8 mouse cellular contexts compared by ENCODE assay signal in genomic region chr19:5069486-5069885, GRCm38 (mm10). TPM values are rescaled to one million over a fixed set of nuclear protein-coding genes. Genes with fewer than 3 reads are reported as not detected.
DNase-seq lines count a peak whose midpoint lies in the region; ATAC-seq and TF ChIP-seq lines count a peak whose summit lies in the region.
"Had no signal": no experiment of that assay in that cellular context is flagged by ENCODE, and none has a peak within 500 bp of the region (broad histone marks: within the 10 kb centered on the region; RNA-seq: fewer than 3 reads in every experiment).

No protein-coding gene starts in this region.

- no peak for TF ChIP-seq POLR2A in heart, adult 2 months (IDR thresholded peaks at IDR 0.05; ENCODE audit: insufficient read depth, low read depth, low read length)

- H3K36me3 ChIP-seq in heart, embryonic 16.5 days (ENCODE audit: control insufficient read depth, insufficient read depth) = no peaks in the 10 kb centered on the region
- H3K36me3 ChIP-seq in heart, adult 2 months (ENCODE audit: control insufficient read depth, insufficient read depth, low read length) = no peaks in the 10 kb centered on the region
- no peaks in the 10 kb centered on the region for H3K36me3 ChIP-seq in embryonic facial prominence, embryonic 10.5 days (replicated peaks)
- H3K36me3 ChIP-seq in embryonic facial prominence, embryonic 14.5 days (ENCODE audit: control insufficient read depth, insufficient read depth, low read length) = no peaks in the 10 kb centered on the region
- no peaks in the 10 kb centered on the region for H3K36me3 ChIP-seq in limb, embryonic 12.5 days

- TF ChIP-seq CTCF in heart, adult 2 months (IDR thresholded peaks at IDR 0.05) = no peak

- H3K9ac ChIP-seq in heart, embryonic 16.5 days (ENCODE audit: low read length) = no peak overlapping the region
- no peak overlapping the region for H3K9ac ChIP-seq in heart, adult 2 months (ENCODE audit: low read depth, low read length)
- peak overlapping the region; percentile 83 for H3K9ac ChIP-seq in embryonic facial prominence, embryonic 14.5 days (ENCODE audit: low read depth, low read length)
- no peak overlapping the region; the same call in 1 of the 2 replicates for H3K9ac ChIP-seq in limb, embryonic 12.5 days (replicated peaks)

- peak overlapping the region; percentile 95 for H3K4me2 ChIP-seq in heart, embryonic 16.5 days (ENCODE audit: low read depth, low read length)
- peak overlapping the region; percentile 77 for H3K4me2 ChIP-seq in embryonic facial prominence, embryonic 14.5 days (ENCODE audit: low read depth, low read length)
- peak overlapping the region; percentile 99 for H3K4me2 ChIP-seq in limb, embryonic 12.5 days

- H3K4me3 ChIP-seq in heart, embryonic 16.5 days (ENCODE audit: low read length) = peak overlapping the region; percentile 59
- H3K4me3 ChIP-seq in heart, adult 2 months = no peak overlapping the region
- H3K4me3 ChIP-seq in embryonic facial prominence, embryonic 10.5 days = peak overlapping the region; percentile 69
- H3K4me3 ChIP-seq in embryonic facial prominence, embryonic 14.5 days (ENCODE audit: low read depth, low read length) = peak overlapping the region; percentile 60
- H3K4me3 ChIP-seq in limb, embryonic 12.5 days (replicated peaks) = peak overlapping the region; percentile 69

- no peaks in the 10 kb centered on the region for H3K9me3 ChIP-seq in heart, embryonic 16.5 days (replicated peaks; ENCODE audit: control insufficient read depth, low read length)
- H3K9me3 ChIP-seq in embryonic facial prominence, embryonic 10.5 days = no peaks in the 10 kb centered on the region
- H3K9me3 ChIP-seq in embryonic facial prominence, embryonic 14.5 days (ENCODE audit: control insufficient read depth, low read length) = no peaks in the 10 kb centered on the region
- H3K9me3 ChIP-seq in limb, embryonic 12.5 days = no peaks in the 10 kb centered on the region

- DNase-seq in heart, adult 2 months = no peak
- DNase-seq in embryonic facial prominence, embryonic 10.5 days (ENCODE audit: low spot score) = no peak
- DNase-seq in embryonic facial prominence, embryonic 14.5 days (ENCODE audit: low spot score) = no peak
- DNase-seq in thymus, adult 18-20 months = no peak
- no peak for DNase-seq in yolk sac, embryonic 10.5 days (ENCODE audit: low spot score)
- DNase-seq: lung, postnatal 36 days had no signal

- intact Hi-C loops in heart, adult 2 months (cut with DNase I) = no loop called here

- peaks cover 24% of the 10 kb centered on the region for H3K4me1 ChIP-seq in heart, embryonic 16.5 days (ENCODE audit: control insufficient read depth, insufficient read depth, low read length)
- peaks cover 8% of the 10 kb centered on the region for H3K4me1 ChIP-seq in heart, adult 2 months (ENCODE audit: control insufficient read depth, insufficient read depth, low read length)
- H3K4me1 ChIP-seq in embryonic facial prominence, embryonic 10.5 days = peaks cover 78% of the 10 kb centered on the region
- H3K4me1 ChIP-seq in embryonic facial prominence, embryonic 14.5 days (ENCODE audit: control insufficient read depth, insufficient read depth, low read length) = peaks cover 46% of the 10 kb centered on the region
- peaks cover 62% of the 10 kb centered on the region for H3K4me1 ChIP-seq in limb, embryonic 12.5 days (replicated peaks)

- TF ChIP-seq EP300 in heart, adult 2 months (IDR thresholded peaks at IDR 0.05; ENCODE audit: insufficient read depth, low read depth, low read length) = no peak

- no peak for ATAC-seq in heart, embryonic 16.5 days (replicated peaks; ENCODE audit: extremely low read depth, insufficient read depth, low FRiP score)
- no peak for ATAC-seq in embryonic facial prominence, embryonic 14.5 days (ENCODE audit: low read depth)
- ATAC-seq in limb, embryonic 12.5 days (ENCODE audit: insufficient number of reproducible peaks, insufficient read depth, low FRiP score, low TSS enrichment, low read depth) = no peak

- no peak overlapping the region for H3K27ac ChIP-seq in heart, embryonic 16.5 days (ENCODE audit: low read length)
- no peak overlapping the region for H3K27ac ChIP-seq in heart, adult 2 months
- peak overlapping the region; percentile 93 for H3K27ac ChIP-seq in embryonic facial prominence, embryonic 10.5 days (replicated peaks)
- H3K27ac ChIP-seq in embryonic facial prominence, embryonic 14.5 days (replicated peaks; ENCODE audit: low read depth, low read length) = peak overlapping the region; percentile 96
- H3K27ac ChIP-seq in limb, embryonic 12.5 days = peak overlapping the region; percentile 99; the same call in 1 of the 2 replicates

- peaks cover 22% of the 10 kb centered on the region for H3K27me3 ChIP-seq in heart, embryonic 16.5 days (ENCODE audit: control insufficient read depth, insufficient read depth, low read length)
- H3K27me3 ChIP-seq in heart, adult 2 months (ENCODE audit: control insufficient read depth, insufficient read depth, low read length) = no peaks in the 10 kb centered on the region; the same call in 1 of the 2 replicates
- peaks cover 54% of the 10 kb centered on the region for H3K27me3 ChIP-seq in embryonic facial prominence, embryonic 10.5 days (replicated peaks; ENCODE audit: low read depth, poor library complexity, severe bottlenecking)
- no peaks in the 10 kb centered on the region; the same call in 1 of the 2 replicates for H3K27me3 ChIP-seq in embryonic facial prominence, embryonic 14.5 days (replicated peaks; ENCODE audit: control insufficient read depth, insufficient read depth, low read length)
- peaks cover 15% of the 10 kb centered on the region for H3K27me3 ChIP-seq in limb, embryonic 12.5 days

- whole genome bisulfite sequencing in heart, embryonic 16.5 days = 79% methylated on average over 5 of the region's 5 CpGs
- WGBS in heart, adult 2 months = 86% methylated on average over 5 of the region's 5 CpGs
- 89% methylated on average over 5 of the region's 5 CpGs for WGBS in embryonic facial prominence, embryonic 10.5 days
- WGBS in embryonic facial prominence, embryonic 14.5 days = 74% methylated on average over 5 of the region's 5 CpGs
- 67% methylated on average over 5 of the region's 5 CpGs for WGBS in limb, embryonic 12.5 days

- no peaks in the 10 kb centered on the region for H3K79me2 ChIP-seq in heart, adult 2 months (replicated peaks; ENCODE audit: control insufficient read depth, insufficient read depth, low read length)

RNA-seq across cellular contexts. Expression of gene Cd248, which starts 1.6 kb away (rescaled TPM):
- polyA plus RNA-seq in heart, embryonic 16.5 days (2015; fragmentation: Nextera tagmentation; extraction: Ambion mirVana) = 21.1 and 23.4 TPM in 2 replicates
- total RNA-seq in heart, adult 2 months (2021) = 10 to 100 TPM in 1 of 2 experiments, 1 to 10 TPM in 1; 9.3 to 12.2 TPM
- 18.1 and 20.0 TPM in 2 replicates for polyA plus RNA-seq in heart, adult 2 months (2012; rRNA removed)
- polyA plus RNA-seq in embryonic facial prominence, embryonic 10.5 days (2016; fragmentation: Nextera tagmentation; extraction: Ambion mirVana) = 32.3 and 37.0 TPM in 2 replicates
- polyA plus RNA-seq in embryonic facial prominence, embryonic 14.5 days (2014; fragmentation: Nextera tagmentation; extraction: Ambion mirVana) = 138 and 146 TPM in 2 replicates
- 30.6 and 38.1 TPM in 2 replicates for polyA plus RNA-seq in limb, embryonic 12.5 days (2016; fragmentation: Nextera tagmentation; extraction: Ambion mirVana)

RNA-seq across cellular contexts. Expression of gene Tmem151a, which starts 15.8 kb away (rescaled TPM):
- polyA plus RNA-seq in heart, embryonic 16.5 days (2015; fragmentation: Nextera tagmentation; extraction: Ambion mirVana) = 3.2 and 4.6 TPM in 2 replicates
- total RNA-seq in heart, adult 2 months (2021) = 1 to 10 TPM; 2.6 to 2.8 TPM
- 1.9 and 3.3 TPM in 2 replicates for polyA plus RNA-seq in heart, adult 2 months (2012; rRNA removed)
- polyA plus RNA-seq in embryonic facial prominence, embryonic 10.5 days (2016; fragmentation: Nextera tagmentation; extraction: Ambion mirVana) = 1.4 and 1.9 TPM in 2 replicates
- polyA plus RNA-seq in embryonic facial prominence, embryonic 14.5 days (2014; fragmentation: Nextera tagmentation; extraction: Ambion mirVana) = 2.6 and 3.0 TPM in 2 replicates
- polyA plus RNA-seq in limb, embryonic 12.5 days (2016; fragmentation: Nextera tagmentation; extraction: Ambion mirVana) = 2.3 and 2.8 TPM in 2 replicates

RNA-seq across cellular contexts. Expression of gene Yif1a, which starts 18.9 kb away (rescaled TPM):
- polyA plus RNA-seq in heart, embryonic 16.5 days (2015; fragmentation: Nextera tagmentation; extraction: Ambion mirVana) = 94.1 and 98.6 TPM in 2 replicates
- total RNA-seq in heart, adult 2 months (2021) = 100 to 1,000 TPM in 1 of 2 experiments, 10 to 100 TPM in 1; 90.8 to 108 TPM
- 242 and 247 TPM in 2 replicates for polyA plus RNA-seq in heart, adult 2 months (2012; rRNA removed)
- 70.5 and 73.4 TPM in 2 replicates for polyA plus RNA-seq in embryonic facial prominence, embryonic 10.5 days (2016; fragmentation: Nextera tagmentation; extraction: Ambion mirVana)
- polyA plus RNA-seq in embryonic facial prominence, embryonic 14.5 days (2014; fragmentation: Nextera tagmentation; extraction: Ambion mirVana) = 137 and 140 TPM in 2 replicates
- polyA plus RNA-seq in limb, embryonic 12.5 days (2016; fragmentation: Nextera tagmentation; extraction: Ambion mirVana) = 60.7 and 69.4 TPM in 2 replicates

RNA-seq across cellular contexts. Expression of gene Rin1, which starts 19.2 kb away (rescaled TPM):
- polyA plus RNA-seq in heart, embryonic 16.5 days (2015; fragmentation: Nextera tagmentation; extraction: Ambion mirVana) = 1.8 and 2.2 TPM in 2 replicates
- total RNA-seq in heart, adult 2 months (2021) = 1 to 10 TPM; 1.2 to 1.8 TPM
- 2.1 and 3.0 TPM in 2 replicates for polyA plus RNA-seq in heart, adult 2 months (2012; rRNA removed)
- 2.4 and 3.2 TPM in 2 replicates for polyA plus RNA-seq in embryonic facial prominence, embryonic 10.5 days (2016; fragmentation: Nextera tagmentation; extraction: Ambion mirVana)
- polyA plus RNA-seq in embryonic facial prominence, embryonic 14.5 days (2014; fragmentation: Nextera tagmentation; extraction: Ambion mirVana) = 2.3 and 3.0 TPM in 2 replicates
- polyA plus RNA-seq in limb, embryonic 12.5 days (2016; fragmentation: Nextera tagmentation; extraction: Ambion mirVana) = 2.4 and 2.5 TPM in 2 replicates

RNA-seq across cellular contexts. Expression of gene Brms1, which starts 28.3 kb away (rescaled TPM):
- 29.7 and 29.9 TPM in 2 replicates for polyA plus RNA-seq in heart, embryonic 16.5 days (2015; fragmentation: Nextera tagmentation; extraction: Ambion mirVana)
- 10 to 100 TPM; 14.3 to 16.9 TPM for total RNA-seq in heart, adult 2 months (2021)
- polyA plus RNA-seq in heart, adult 2 months (2012; rRNA removed) = 17.0 and 18.1 TPM in 2 replicates
- polyA plus RNA-seq in embryonic facial prominence, embryonic 10.5 days (2016; fragmentation: Nextera tagmentation; extraction: Ambion mirVana) = 72.6 and 82.4 TPM in 2 replicates
- 35.0 and 38.7 TPM in 2 replicates for polyA plus RNA-seq in embryonic facial prominence, embryonic 14.5 days (2014; fragmentation: Nextera tagmentation; extraction: Ambion mirVana)
- 48.3 and 49.5 TPM in 2 replicates for polyA plus RNA-seq in limb, embryonic 12.5 days (2016; fragmentation: Nextera tagmentation; extraction: Ambion mirVana)

Comparison
In these comparisons a context has a peak if more than half of its experiments do, and no peak if none do; other contexts are left out.
1. H3K27ac ChIP-seq: peak in embryonic facial prominence, embryonic 10.5 days (single experiment), embryonic facial prominence, embryonic 14.5 days (single experiment) and limb, embryonic 12.5 days (single experiment); none in heart, embryonic 16.5 days (single experiment) and heart, adult 2 months (single experiment).
2. Peak in every context shown above with its lines, with median percentiles within 50 percentile points of each other: H3K4me2 ChIP-seq.